In genomic region chr11:76847354-76847753, GRCm38 (mm10) we compare ENCODE assay signal across 7 mouse cellular contexts. TPM values are rescaled to one million over a fixed set of nuclear protein-coding genes. Genes with fewer than 3 reads are reported as not detected.
DNase-seq lines count a peak whose midpoint lies in the region; ATAC-seq lines count a peak whose summit lies in the region.

No protein-coding gene starts in this region.

- H3K36me3 ChIP-seq in lung, embryonic 16.5 days (ENCODE audit: control insufficient read depth, insufficient read depth, low read length) = no peaks in the 10 kb centered on the region
- no peaks in the 10 kb centered on the region for H3K36me3 ChIP-seq in forebrain, embryonic 14.5 days (ENCODE audit: control insufficient read depth, insufficient read depth, low read length)
- no peaks in the 10 kb centered on the region for H3K36me3 ChIP-seq in limb, embryonic 12.5 days
- H3K36me3 ChIP-seq in stomach, embryonic 14.5 days (ENCODE audit: control insufficient read depth, insufficient read depth, low read length) = no peaks in the 10 kb centered on the region

- no peak overlapping the region for H3K27ac ChIP-seq in lung, embryonic 16.5 days (ENCODE audit: low read length)
- H3K27ac ChIP-seq in forebrain, embryonic 14.5 days (ENCODE audit: low read depth, low read length) = no peak overlapping the region
- H3K27ac ChIP-seq in limb, embryonic 12.5 days = no peak overlapping the region
- no peak overlapping the region for H3K27ac ChIP-seq in stomach, embryonic 14.5 days (ENCODE audit: low read length)

- peak overlapping the region; percentile 85 for H3K4me2 ChIP-seq in lung, embryonic 16.5 days (ENCODE audit: low read depth, low read length)
- H3K4me2 ChIP-seq in forebrain, embryonic 14.5 days (ENCODE audit: low read length) = peak overlapping the region; percentile 98
- H3K4me2 ChIP-seq in limb, embryonic 12.5 days = peak overlapping the region; percentile 99
- H3K4me2 ChIP-seq in stomach, embryonic 14.5 days (replicated peaks; ENCODE audit: low read depth, low read length) = peak overlapping the region; percentile 97

- H3K4me1 ChIP-seq in lung, embryonic 16.5 days (replicated peaks; ENCODE audit: control insufficient read depth, insufficient read depth, low read length) = peaks cover 21% of the 10 kb centered on the region
- peaks cover 24% of the 10 kb centered on the region for H3K4me1 ChIP-seq in forebrain, embryonic 14.5 days (ENCODE audit: control insufficient read depth, insufficient read depth, low read length)
- peaks cover 23% of the 10 kb centered on the region for H3K4me1 ChIP-seq in limb, embryonic 12.5 days (replicated peaks)
- H3K4me1 ChIP-seq in stomach, embryonic 14.5 days (ENCODE audit: control insufficient read depth, insufficient read depth, low read length) = peaks cover 19% of the 10 kb centered on the region

- ATAC-seq in lung, embryonic 16.5 days (ENCODE audit: low read depth) = no peak
- no peak for ATAC-seq in forebrain, embryonic 14.5 days
- ATAC-seq in limb, embryonic 12.5 days (ENCODE audit: insufficient number of reproducible peaks, insufficient read depth, low FRiP score, low TSS enrichment, low read depth) = no peak
- no peak for ATAC-seq in stomach, embryonic 14.5 days (ENCODE audit: insufficient number of reproducible peaks, insufficient read depth, low FRiP score, low read depth)
- no peak for ATAC-seq in inflammation-experienced regulatory T-cells, adult 6 months

- no peaks in the 10 kb centered on the region; the same call in 1 of the 2 replicates for H3K9me3 ChIP-seq in lung, embryonic 16.5 days (ENCODE audit: control insufficient read depth, low read length)
- H3K9me3 ChIP-seq in forebrain, embryonic 14.5 days (replicated peaks; ENCODE audit: control insufficient read depth, low read length) = no peaks in the 10 kb centered on the region
- H3K9me3 ChIP-seq in limb, embryonic 12.5 days = no peaks in the 10 kb centered on the region
- no peaks in the 10 kb centered on the region for H3K9me3 ChIP-seq in stomach, embryonic 14.5 days (ENCODE audit: control insufficient read depth, low read depth, low read length)

- no peak for DNase-seq in lung, postnatal 14 days
- no peak for DNase-seq in forebrain, embryonic 14.5 days (ENCODE audit: low spot score)
- no peak for DNase-seq in cerebellum, postnatal 25 days

- 25% methylated on average over 8 of the region's 8 CpGs for WGBS in lung, embryonic 16.5 days
- 20% methylated on average over 8 of the region's 8 CpGs for WGBS in forebrain, embryonic 14.5 days
- WGBS in limb, embryonic 12.5 days = 24% methylated on average over 8 of the region's 8 CpGs
- 22% methylated on average over 8 of the region's 8 CpGs for WGBS in stomach, embryonic 14.5 days

- no peaks in the 10 kb centered on the region for H3K27me3 ChIP-seq in lung, embryonic 16.5 days (ENCODE audit: control insufficient read depth, insufficient read depth, low read depth, low read length)
- no peaks in the 10 kb centered on the region for H3K27me3 ChIP-seq in forebrain, embryonic 14.5 days (replicated peaks; ENCODE audit: control insufficient read depth, insufficient read depth, low read length)
- H3K27me3 ChIP-seq in limb, embryonic 12.5 days = no peaks in the 10 kb centered on the region
- no peaks in the 10 kb centered on the region for H3K27me3 ChIP-seq in stomach, embryonic 14.5 days (ENCODE audit: control insufficient read depth, insufficient read depth, low read length)

- H3K4me3 ChIP-seq in lung, embryonic 16.5 days (ENCODE audit: low read length) = peak overlapping the region; percentile 93
- H3K4me3 ChIP-seq in forebrain, embryonic 14.5 days (ENCODE audit: low read depth, low read length) = peak overlapping the region; percentile 94
- H3K4me3 ChIP-seq in limb, embryonic 12.5 days (replicated peaks) = peak overlapping the region; percentile 95
- H3K4me3 ChIP-seq in stomach, embryonic 14.5 days (ENCODE audit: low read depth, low read length) = peak overlapping the region; percentile 79

- peak overlapping the region; percentile 45 for H3K9ac ChIP-seq in lung, embryonic 16.5 days (ENCODE audit: low read length)
- H3K9ac ChIP-seq in forebrain, embryonic 14.5 days (ENCODE audit: low read length) = peak overlapping the region; percentile 89
- 0 out of 2 replicates have a peak overlapping the region, but pooled peaks have one; percentile 92 for H3K9ac ChIP-seq in limb, embryonic 12.5 days (replicated peaks)
- H3K9ac ChIP-seq in stomach, embryonic 14.5 days (replicated peaks; ENCODE audit: low read depth, low read length) = no peak overlapping the region; the same call in 1 of the 2 replicates

RNA-seq across cellular contexts. Expression of gene Cpd, which starts 0.5 kb away (rescaled TPM):
- polyA plus RNA-seq in lung, embryonic 16.5 days (2015; fragmentation: Nextera tagmentation; extraction: Ambion mirVana) = 12.6 and 13.4 TPM in 2 replicates
- 8.0 and 9.8 TPM in 2 replicates for polyA plus RNA-seq in forebrain, embryonic 14.5 days (2014; fragmentation: Nextera tagmentation; extraction: Ambion mirVana)
- polyA plus RNA-seq in limb, embryonic 12.5 days (2016; fragmentation: Nextera tagmentation; extraction: Ambion mirVana) = 14.8 and 16.6 TPM in 2 replicates
- polyA plus RNA-seq in stomach, embryonic 14.5 days (2014; fragmentation: Nextera tagmentation; extraction: Ambion mirVana) = 21.1 and 24.3 TPM in 2 replicates
- 1 to 10 TPM; 3.8 to 5.5 (median 5.5) TPM for polyA plus RNA-seq in inflammation-experienced regulatory T-cells, adult 6 months (2017; shearing (Covaris generic))

RNA-seq across cellular contexts. Expression of gene Tmigd1, which starts 54.6 kb away (rescaled TPM):
- 0.11 and 0.47 TPM in 2 replicates for polyA plus RNA-seq in lung, embryonic 16.5 days (2015; fragmentation: Nextera tagmentation; extraction: Ambion mirVana)
- not detected in 2 replicates for polyA plus RNA-seq in forebrain, embryonic 14.5 days (2014; fragmentation: Nextera tagmentation; extraction: Ambion mirVana)
- polyA plus RNA-seq in limb, embryonic 12.5 days (2016; fragmentation: Nextera tagmentation; extraction: Ambion mirVana) = not detected in 2 replicates
- not detected in 2 replicates for polyA plus RNA-seq in stomach, embryonic 14.5 days (2014; fragmentation: Nextera tagmentation; extraction: Ambion mirVana)
- 1 to 10 TPM in 2 of 3 experiments, under 1 TPM in 1; 0.42 to 2.8 (median 1.1) TPM for polyA plus RNA-seq in inflammation-experienced regulatory T-cells, adult 6 months (2017; shearing (Covaris generic))
